8 mouse cellular contexts compared by ENCODE assay signal in the genomic region with DNA sequence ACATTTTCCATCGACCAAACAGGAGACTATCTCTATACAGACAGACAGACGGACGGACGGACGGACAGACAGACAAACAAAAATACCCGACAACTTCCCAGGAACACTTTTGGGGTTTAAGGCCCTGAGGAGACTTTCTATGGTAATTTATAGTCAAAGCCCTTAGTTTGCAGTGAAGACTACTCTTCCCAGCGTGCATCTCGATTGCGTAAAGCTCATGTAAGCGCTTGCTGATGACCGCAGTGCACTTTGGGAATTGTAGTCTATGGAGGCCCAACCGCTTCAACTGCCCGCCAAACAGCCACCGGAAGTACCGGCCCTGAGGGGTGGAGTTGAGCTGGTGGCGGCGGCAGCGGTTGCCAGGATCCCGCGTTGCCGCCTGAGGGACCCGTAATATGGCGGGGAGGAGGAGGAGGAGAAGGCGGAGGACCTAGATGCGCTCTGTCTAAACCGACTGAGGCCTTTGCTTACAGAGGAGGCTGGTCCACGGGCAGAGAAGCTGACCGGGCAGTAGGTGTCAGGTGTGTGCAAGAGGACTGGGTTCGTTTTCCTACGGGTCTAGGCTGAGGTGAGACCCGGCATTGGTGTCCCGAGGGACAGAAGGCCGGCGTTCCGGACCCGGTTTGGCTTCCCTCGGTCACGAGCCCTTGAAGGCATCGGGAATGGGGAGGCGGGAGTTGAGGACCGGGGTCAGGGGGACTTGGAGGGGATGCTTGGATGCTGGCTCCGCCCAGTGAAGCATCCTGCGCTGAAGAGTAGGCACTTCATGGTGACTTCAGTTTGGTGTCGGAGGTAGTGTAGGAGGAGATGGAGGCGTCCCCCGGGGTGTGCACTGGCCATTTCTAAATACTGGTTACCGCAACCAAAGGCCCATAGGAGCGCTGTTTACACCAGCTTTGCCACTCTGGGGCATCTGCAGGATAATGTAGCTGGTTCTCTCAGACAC. TPM values are rescaled to one million over a fixed set of nuclear protein-coding genes. Genes with fewer than 3 reads are reported as not detected.
A peak's percentile ranks its signal among the peaks of the same experiment; 100 is the strongest.
DNase-seq lines count a peak whose midpoint lies in the region; ATAC-seq and TF ChIP-seq lines count a peak whose summit lies in the region.

Ccp110 (plus strand) TSS at position 325 of the 946 bp plus-strand sequence.

- peak within 1 kb of the TSS; percentile 81 to 89 for H3K4me3 ChIP-seq in ES-E14 (ENCODE audit: insufficient read depth in 1 of 2, low read depth in 1 of 2, low read length in 2 of 2, poor library complexity in 1 of 2, severe bottlenecking in 1 of 2)
- H3K4me3 ChIP-seq in forebrain, embryonic 16.5 days (replicated peaks; ENCODE audit: low read length), result peak within 1 kb of the TSS; percentile 63
- H3K4me3 ChIP-seq in lung, embryonic 15.5 days, result peak within 1 kb of the TSS; percentile 80

- H3K9ac ChIP-seq in ES-E14 (ENCODE audit: insufficient read depth, low read depth, low read length, poor library complexity, severe bottlenecking), result peak within 1 kb of the TSS; percentile 84
- H3K9ac ChIP-seq in forebrain, embryonic 16.5 days (replicated peaks; ENCODE audit: low read depth, low read length), result peak within 1 kb of the TSS; percentile 69
- H3K9ac ChIP-seq in lung, embryonic 15.5 days, result peak within 1 kb of the TSS; percentile 58

- no peaks in the 10 kb centered on the region; the same call in 1 of the 2 replicates for H3K36me3 ChIP-seq in ES-E14 (ENCODE audit: control insufficient read depth, insufficient read depth, low read length, poor library complexity, severe bottlenecking)
- no peaks in the 10 kb centered on the region for H3K36me3 ChIP-seq in forebrain, embryonic 16.5 days (ENCODE audit: control insufficient read depth, insufficient read depth)
- peaks cover 3% of the 10 kb centered on the region for H3K36me3 ChIP-seq in lung, embryonic 15.5 days

- in situ Hi-C loops in ES-E14 (cut with MboI; ENCODE audit: low sequenced_read_pairs in 2 of 2, unreplicated experiment in 2 of 2), result no loop called here

- no peaks in the 10 kb centered on the region for H3K9me3 ChIP-seq in ES-E14 (ENCODE audit: control insufficient read depth, insufficient read depth, low read depth, low read length)
- H3K9me3 ChIP-seq in forebrain, embryonic 16.5 days (ENCODE audit: control insufficient read depth, low read length), result no peaks in the 10 kb centered on the region
- H3K9me3 ChIP-seq in lung, embryonic 15.5 days, result no peaks in the 10 kb centered on the region

- peak; percentile 99 for ATAC-seq in forebrain, embryonic 16.5 days
- ATAC-seq in lung, embryonic 15.5 days (ENCODE audit: borderline replicate concordance, extremely low read depth, low FRiP score, low TSS enrichment), result peak; percentile 98

- peak within 1 kb of the TSS; percentile 65 for H3K4me2 ChIP-seq in forebrain, embryonic 16.5 days (ENCODE audit: low read length)
- peak within 1 kb of the TSS; percentile 83 for H3K4me2 ChIP-seq in lung, embryonic 15.5 days

- under 1% methylated on average over 48 of the region's 48 CpGs for WGBS in forebrain, embryonic 16.5 days
- 1% methylated on average over 48 of the region's 48 CpGs for WGBS in lung, embryonic 15.5 days

- H3K27ac ChIP-seq in ES-E14 (ENCODE audit: insufficient read depth, low read depth, low read length, poor library complexity, severe bottlenecking), result no peak within 1 kb of the TSS
- peak within 1 kb of the TSS; percentile 47 for H3K27ac ChIP-seq in forebrain, embryonic 16.5 days (ENCODE audit: low read length)
- H3K27ac ChIP-seq in lung, embryonic 15.5 days, result peak within 1 kb of the TSS; percentile 29; the same call in 1 of the 2 replicates

- H3K27me3 ChIP-seq in forebrain, embryonic 16.5 days (replicated peaks; ENCODE audit: control insufficient read depth, insufficient read depth, low read length), result no peaks in the 10 kb centered on the region
- no peaks in the 10 kb centered on the region for H3K27me3 ChIP-seq in lung, embryonic 15.5 days

- DNase-seq in ES-E14 (ENCODE audit: low read depth, low spot score), result peak; percentile 92
- peak; percentile 95 for DNase-seq in cerebellum, adult 11-12 months
- peak; percentile 93 for DNase-seq in heart, postnatal 4 days
- peak; percentile 94 to 96 for DNase-seq in layer of hippocampus, adult 8-10 months (ENCODE audit: low spot score in 2 of 2)
- DNase-seq in ovary, adult 18-20 months (ENCODE audit: low spot score), result peak; percentile 92
- peak; percentile 96 for DNase-seq in thymus, postnatal 0 days (ENCODE audit: low spot score)

- no peaks in the 10 kb centered on the region for H3K4me1 ChIP-seq in ES-E14 (ENCODE audit: control insufficient read depth in 2 of 2, insufficient read depth in 2 of 2, low read length in 2 of 2, poor library complexity in 1 of 2)
- peaks cover 14% of the 10 kb centered on the region for H3K4me1 ChIP-seq in forebrain, embryonic 16.5 days (replicated peaks; ENCODE audit: control insufficient read depth, insufficient read depth, low read length)
- peaks cover 9% of the 10 kb centered on the region for H3K4me1 ChIP-seq in lung, embryonic 15.5 days

TF ChIP-seq in ES-E14, 5 proteins besides CTCF, POLR2A, EP300 and RAD21:
- TF ChIP-seq CHD2 (IDR thresholded peaks at IDR 0.05; ENCODE audit: low read depth, low read length) (no peak), MAFK (IDR thresholded peaks at IDR 0.05; ENCODE audit: insufficient read depth, low read depth, low read length) (no peak), ZC3H11A (IDR thresholded peaks at IDR 0.05; ENCODE audit: borderline replicate concordance, low read depth, low read length) (no peak), ZNF384 (IDR thresholded peaks at IDR 0.05; ENCODE audit: low read depth, low read length) (no peak), HCFC1 (IDR thresholded peaks at IDR 0.05; ENCODE audit: borderline replicate concordance, insufficient read depth, low read length) (peak; percentile 97)

RNA-seq across cellular contexts. Expression of gene Ccp110, which starts in this region (rescaled TPM):
- 25.8 and 28.6 TPM in 2 replicates for total RNA-seq in ES-E14 (2012; rRNA removed)
- polyA plus RNA-seq in forebrain, embryonic 16.5 days (2015; fragmentation: Nextera tagmentation; extraction: Ambion mirVana), result 40.0 and 42.4 TPM in 2 replicates
- total RNA-seq in heart, postnatal 4 days (2021), result 1 to 10 TPM; 5.8 to 6.9 TPM
- 10 to 100 TPM; 44.1 to 54.8 (median 47.9) TPM for total RNA-seq in layer of hippocampus, adult 8-10 months (2022)
- 18.4 and 20.3 TPM in 2 replicates for polyA plus RNA-seq in lung, embryonic 15.5 days (2015; fragmentation: Nextera tagmentation; extraction: Ambion mirVana)
- polyA plus RNA-seq in thymus, postnatal 0 days (2015; fragmentation: Nextera tagmentation; extraction: Ambion mirVana), result 7.8 and 8.1 TPM in 2 replicates
